Mouse (Mus musculus) urinary bladder, postnatal 10 days (tissue): ENCODE data around the gene Ccl4.

Experiments used
- DNase-seq: peaks from one replicate; pipeline ENCODE4 v3.0.0; 2022; ENCODE audit warnings: low spot score

Ccl4 gene

GRCm38 (mm10) chr11:83675665-83676064, 13.3 kb downstream of the Ccl4 start:
- DNase-seq = no peak

- no peak for DNase-seq
Observed at GRCm38 (mm10) chr11:83689918-83690317, 27.5 kb downstream of the Ccl4 start.

GRCm38 (mm10) chr11:83692008-83692407, 29.6 kb downstream of the Ccl4 start:
- DNase-seq = no peak

GRCm38 (mm10) chr11:83703705-83704104, 41.3 kb downstream of the Ccl4 start, which contains the start of gene Wfdc17:
Gene Wfdc17 (plus strand): TSS chr11:83703991.
- DNase-seq = no peak

- DNase-seq = no peak
Observed at GRCm38 (mm10) chr11:83708715-83709114, 46.3 kb downstream of the Ccl4 start, which contains the start of gene Wfdc18. Gene Wfdc18 (plus strand): TSS chr11:83709015.

- no peak for DNase-seq
Observed at GRCm38 (mm10) chr11:83709683-83710082, 47.3 kb downstream of the Ccl4 start.

GRCm38 (mm10) chr11:83712671-83713070, 50.3 kb downstream of the Ccl4 start:
- DNase-seq = no peak

- DNase-seq = no peak
Observed at GRCm38 (mm10) chr11:83713925-83714324, 51.5 kb downstream of the Ccl4 start.
